Mouse (Mus musculus) T-helper 1 cell (primary cell): Measurements from ENCODE around the gene Slc22a5.
"Not testable (repeated sequence)": the region's sequence is repeated elsewhere in the genome, so short reads cannot be mapped to it uniquely, and the experiment has no call there.

Experiments used
- in situ Hi-C: fragments of 300-600 bp; cut with MboI, MseI; formaldehyde crosslinking; loops from one replicate; pipeline ENCODE4 v1.15.1; 2025; ENCODE audit warnings: high pct_unique_total_duplicates

The Slc22a5 gene

DNA sequence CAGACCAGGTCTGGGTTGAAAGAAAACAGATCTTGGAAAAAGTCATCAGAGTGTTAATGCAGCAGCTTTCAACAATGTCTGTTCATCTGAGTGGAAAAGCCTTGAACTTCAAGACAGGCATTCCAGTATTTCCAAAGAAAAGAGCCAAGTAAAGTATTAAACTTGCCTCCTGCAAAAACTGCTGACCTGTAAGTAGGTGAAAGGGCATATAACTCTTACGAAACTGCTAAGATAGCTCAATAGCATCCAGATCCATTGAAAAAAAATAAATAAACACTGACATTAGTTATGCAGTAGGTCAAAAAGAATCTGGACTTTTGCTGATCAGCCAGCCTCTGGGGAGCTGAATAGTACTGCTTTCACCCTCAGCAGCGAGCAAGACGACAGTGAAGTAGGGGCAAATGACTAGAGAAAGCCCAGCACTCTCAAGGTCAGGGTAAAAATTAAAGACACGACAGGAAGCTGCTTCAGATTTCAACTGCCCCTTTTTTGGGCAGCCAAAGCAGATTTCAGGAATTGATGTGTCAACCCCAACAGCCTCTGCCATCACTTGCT lies 2.3 kb downstream of the Slc22a5 start:
- in situ Hi-C loops: loop anchor here (5.0 kb wide), 1 partner anchor 87 kb away; no protein-coding TSS in a partner anchor

DNA sequence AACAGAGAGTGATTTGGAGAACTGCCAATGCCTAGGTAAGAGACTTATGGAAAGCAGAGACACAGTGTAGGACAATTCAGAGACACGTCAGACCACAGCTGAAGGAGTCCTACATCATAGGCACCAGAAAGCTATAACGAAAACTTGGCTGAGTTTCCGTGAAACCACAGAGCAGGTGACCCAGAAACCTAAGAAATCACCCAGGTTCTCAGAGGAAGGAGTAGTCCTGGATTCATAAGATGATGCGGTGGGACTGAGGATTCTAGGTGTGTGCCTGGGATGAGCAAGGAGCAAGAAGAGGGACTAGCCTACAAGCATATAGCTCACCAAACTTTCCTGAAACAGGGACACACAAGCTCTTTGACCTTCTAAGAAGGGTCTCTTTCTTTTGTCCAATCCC lies 3.2 kb downstream of the Slc22a5 start:
- in situ Hi-C loops: loop anchor here (5.0 kb wide), 1 partner anchor 86 kb away; no protein-coding TSS in a partner anchor

DNA sequence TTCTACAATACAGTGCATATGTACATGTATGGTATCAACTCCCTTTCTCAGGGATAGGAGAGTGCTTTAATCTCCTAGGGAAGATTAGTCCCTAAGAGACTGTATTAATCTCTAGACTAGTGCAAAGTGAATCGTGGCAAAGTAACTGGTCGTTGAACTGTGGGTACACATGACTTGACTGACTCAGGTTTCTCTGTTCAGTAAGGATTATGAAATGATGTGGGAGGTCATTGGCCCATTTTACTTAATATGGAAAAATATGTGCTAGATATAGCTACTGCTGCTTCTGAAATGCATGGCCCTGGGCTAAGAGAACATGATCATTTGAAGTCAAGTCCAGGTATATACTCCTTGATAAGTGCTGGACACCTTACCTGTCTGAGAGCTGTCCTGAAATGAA lies 8.2 kb downstream of the Slc22a5 start:
- in situ Hi-C loops: no loop called here

- in situ Hi-C loops: not testable (repeated sequence)
Measured at GRCm38 (mm10) chr11:53878096-53878495, 13.4 kb downstream of the Slc22a5 start.

- in situ Hi-C loops: no loop called here
Measured at GRCm38 (mm10) chr11:53876488-53876887, 15.0 kb downstream of the Slc22a5 start.

DNA sequence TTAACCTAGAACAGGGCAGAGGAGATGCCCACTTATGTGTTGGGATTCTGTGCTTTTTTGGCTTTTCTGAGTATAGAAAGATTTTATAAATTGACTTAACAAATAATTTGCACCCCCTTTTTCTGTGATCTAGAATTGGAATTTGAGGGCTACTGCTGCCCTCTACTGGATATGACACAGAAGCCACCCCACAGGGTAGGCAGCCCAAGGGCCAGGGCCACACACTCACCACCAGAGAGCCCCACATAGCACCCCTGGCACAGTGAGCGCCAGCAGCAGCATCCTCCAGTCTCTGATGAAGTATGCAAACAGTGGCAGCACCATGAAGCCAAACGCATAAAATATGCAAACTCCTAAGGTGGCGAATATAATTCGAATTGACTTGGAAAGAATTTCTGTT lies 16.8 kb downstream of the Slc22a5 start:
- in situ Hi-C loops: no loop called here

GRCm38 (mm10) chr11:53873909-53874704 lies 17.4 kb downstream of the Slc22a5 start:
- in situ Hi-C loops: not testable (repeated sequence)

DNA sequence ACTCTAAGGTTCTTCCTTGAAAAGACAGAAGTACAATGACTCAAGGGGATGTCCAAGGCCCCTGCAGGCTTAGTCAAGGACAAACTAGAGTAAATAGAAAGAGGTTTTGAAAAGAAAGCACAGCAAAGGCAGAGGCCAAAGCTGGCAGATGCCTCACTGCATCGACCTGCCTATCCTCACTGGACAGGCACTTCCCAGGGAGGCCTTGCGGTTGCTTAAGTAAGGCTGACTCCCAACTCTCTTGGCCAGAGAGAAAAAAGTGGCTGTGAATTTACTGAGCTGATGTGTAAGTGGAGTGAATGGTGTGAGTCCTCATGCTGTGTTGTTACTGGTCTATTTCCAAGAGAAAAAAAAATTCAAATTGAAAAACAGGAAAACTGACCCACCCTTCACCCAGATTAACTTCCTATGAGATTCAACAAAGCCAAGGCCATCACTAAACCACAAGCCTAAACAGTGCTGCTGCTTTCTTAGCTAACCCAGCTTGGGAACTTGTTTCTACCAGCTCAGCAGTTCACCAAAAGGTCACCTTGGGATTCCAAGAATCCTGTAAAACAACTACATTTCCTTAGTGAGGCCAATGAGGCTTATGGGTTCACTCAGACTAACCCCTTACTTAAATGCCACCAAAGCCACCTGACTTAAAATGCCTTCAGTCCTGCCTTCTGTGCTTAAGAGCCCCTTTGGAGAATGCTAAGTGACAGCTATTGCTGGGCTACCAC lies 19.5 kb downstream of the Slc22a5 start:
- in situ Hi-C loops: no loop called here

DNA sequence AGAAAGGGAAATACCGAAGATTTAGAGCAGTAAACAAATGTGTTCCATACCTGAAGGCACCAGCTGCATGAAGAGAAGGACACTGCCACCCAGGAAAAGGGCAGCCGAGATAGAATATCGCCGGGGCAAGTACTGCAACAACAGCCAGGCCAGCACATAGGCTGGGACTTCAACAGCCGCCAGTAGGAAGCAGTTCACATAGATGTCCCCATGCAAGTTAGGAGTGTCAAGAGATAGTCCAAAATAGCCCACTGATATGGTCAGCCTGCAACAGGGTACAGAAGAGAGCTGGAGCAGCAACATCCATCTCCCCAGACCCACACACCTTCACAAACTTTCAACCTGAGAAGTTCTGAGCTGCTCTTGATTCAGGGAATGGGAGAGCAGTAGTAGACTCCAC lies 22.3 kb downstream of the Slc22a5 start:
- in situ Hi-C loops: no loop called here

- in situ Hi-C loops: not testable (repeated sequence)
Measured at GRCm38 (mm10) chr11:53868323-53868722, 23.1 kb downstream of the Slc22a5 start.

DNA sequence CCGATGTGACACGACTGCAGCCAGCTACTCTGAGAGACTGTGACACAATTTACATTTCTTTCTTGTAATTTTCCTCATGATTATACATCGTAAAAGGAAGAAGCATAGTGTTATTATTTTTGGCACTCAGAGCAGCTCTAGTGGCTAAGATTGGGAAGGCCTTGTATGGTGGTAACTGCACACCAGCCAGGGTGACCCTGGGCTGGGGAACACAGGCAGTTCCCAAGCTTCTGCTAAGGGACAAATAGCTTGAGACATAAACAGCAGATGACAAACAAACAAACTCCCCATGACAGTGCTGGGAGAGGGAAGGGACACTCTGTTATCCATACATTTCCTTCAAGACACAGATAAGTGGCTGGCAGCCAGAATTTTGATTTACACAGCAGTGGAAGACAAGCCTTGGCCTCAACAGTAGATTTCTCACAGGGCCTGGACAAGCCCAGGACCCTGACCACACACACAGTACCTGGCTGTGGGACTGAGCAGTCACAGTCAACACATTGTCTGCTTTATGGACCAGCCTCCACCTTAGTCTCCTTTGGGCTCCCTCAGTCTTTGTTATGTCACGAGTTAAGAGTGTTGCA lies 26.6 kb downstream of the Slc22a5 start:
- in situ Hi-C loops: loop anchor here (5.0 kb wide), 1 partner anchor 82 kb away; no protein-coding TSS in a partner anchor

- in situ Hi-C loops: loop anchor here (5.0 kb wide), 1 partner anchor 86 kb away; no protein-coding TSS in a partner anchor
Measured at GRCm38 (mm10) chr11:53860944-53861343, 30.5 kb downstream of the Slc22a5 start.

- in situ Hi-C loops: not testable (repeated sequence)
Measured at GRCm38 (mm10) chr11:53858761-53859580, 32.5 kb downstream of the Slc22a5 start, which contains the start of gene Gm12216. Gene Gm12216, minus strand, starts transcription at chr11:53859256.

GRCm38 (mm10) chr11:53858058-53858760 lies 33.3 kb downstream of the Slc22a5 start:
- in situ Hi-C loops: no loop called here

DNA sequence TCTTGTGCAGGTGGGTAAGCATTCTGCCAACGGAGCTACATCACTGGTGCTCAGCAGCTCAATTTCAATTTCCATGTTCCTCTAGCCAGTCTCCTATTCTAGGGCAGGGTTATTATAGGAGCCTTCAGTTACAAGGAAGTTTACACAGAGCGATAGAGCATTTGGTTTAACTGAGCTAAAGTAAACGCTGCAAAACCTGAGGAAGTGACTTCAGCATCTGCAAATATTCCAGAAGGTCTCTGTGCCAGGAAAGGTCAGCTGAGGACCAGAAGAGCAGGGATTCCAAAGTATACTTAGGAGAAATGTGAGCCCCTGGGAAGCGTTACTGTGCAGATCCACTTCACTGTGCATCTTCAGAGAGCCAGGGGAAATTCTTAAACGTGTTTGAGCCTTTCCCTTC lies 37.8 kb downstream of the Slc22a5 start:
- in situ Hi-C loops: no loop called here

DNA sequence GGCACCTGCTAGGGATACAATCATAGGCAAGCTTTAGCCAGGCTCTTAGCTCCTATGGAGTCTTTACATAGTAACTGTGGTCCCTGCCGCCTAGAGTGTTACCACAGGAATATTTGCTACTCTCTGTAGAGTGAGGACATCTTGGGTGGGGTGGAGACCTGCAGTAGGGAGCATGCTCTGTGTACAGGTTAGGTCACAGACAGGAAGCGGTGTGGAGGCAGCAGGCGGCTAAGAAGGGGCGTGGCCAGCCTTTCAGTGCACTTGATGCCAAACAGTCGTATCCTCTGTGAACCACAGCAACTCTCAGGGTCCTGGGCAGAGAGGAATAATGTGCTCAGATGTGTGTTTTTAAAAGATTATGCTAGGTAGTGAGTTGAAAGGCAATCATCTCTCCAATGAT lies 39.7 kb downstream of the Slc22a5 start:
- in situ Hi-C loops: no loop called here

DNA sequence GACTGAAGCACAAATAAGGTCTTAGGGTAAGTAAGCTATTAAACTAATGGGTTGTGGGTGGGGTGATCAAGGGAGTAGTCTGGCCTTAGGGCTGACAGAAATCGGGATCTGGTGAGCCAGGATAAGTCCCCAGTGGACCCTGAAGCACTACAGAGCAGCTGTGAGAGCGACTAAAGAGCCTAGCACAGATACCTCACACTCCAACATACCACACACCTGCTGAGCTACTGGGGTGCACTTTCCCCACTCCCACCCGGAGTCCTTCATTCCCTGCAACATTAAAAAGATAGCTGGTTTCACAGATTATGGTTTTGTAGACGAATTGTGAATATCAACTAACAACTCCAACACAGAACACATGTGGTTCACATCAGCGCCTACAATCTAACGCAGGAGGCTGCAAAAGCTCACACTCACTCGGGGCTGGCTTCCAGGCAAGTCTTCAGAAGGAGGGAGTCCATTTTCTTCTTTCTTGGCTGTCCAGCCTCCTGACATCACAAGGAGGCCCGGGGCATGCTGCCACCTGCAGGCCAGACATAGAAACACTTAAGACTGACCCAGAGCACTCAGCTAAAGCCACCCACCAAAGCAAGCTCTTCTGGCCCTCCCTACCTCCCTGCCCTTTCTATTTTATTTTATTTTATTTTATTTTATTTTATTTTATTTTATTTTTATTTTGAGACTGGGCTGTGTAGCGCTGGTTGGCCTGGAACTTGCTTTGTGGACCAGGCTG lies 41.7 kb downstream of the Slc22a5 start:
- in situ Hi-C loops: loop anchor here (10.0 kb wide), 1 partner anchor 1835 kb away; no protein-coding TSS in a partner anchor

DNA sequence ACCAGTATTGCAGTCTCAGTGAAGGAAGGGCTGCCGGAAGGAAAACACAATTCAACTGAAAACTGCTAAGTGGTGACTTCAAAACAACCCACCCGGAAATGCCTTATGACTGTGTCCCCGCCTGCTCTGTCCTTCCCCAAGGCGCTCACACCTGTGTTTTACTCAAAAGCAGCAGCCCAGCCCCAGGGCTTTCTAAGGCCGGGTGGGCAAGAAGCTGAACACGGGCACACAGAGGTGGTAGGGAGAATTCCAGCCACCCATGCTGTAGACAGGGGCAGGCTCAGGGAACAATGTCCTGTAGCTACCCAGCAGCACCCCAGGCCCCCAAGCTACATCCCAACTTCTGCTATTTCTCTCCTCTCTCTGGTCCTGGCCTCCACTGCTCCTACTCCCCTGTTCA lies 45.8 kb downstream of the Slc22a5 start:
- in situ Hi-C loops: loop anchor here (10.0 kb wide), 1 partner anchor 1831 kb away; no protein-coding TSS in a partner anchor

DNA sequence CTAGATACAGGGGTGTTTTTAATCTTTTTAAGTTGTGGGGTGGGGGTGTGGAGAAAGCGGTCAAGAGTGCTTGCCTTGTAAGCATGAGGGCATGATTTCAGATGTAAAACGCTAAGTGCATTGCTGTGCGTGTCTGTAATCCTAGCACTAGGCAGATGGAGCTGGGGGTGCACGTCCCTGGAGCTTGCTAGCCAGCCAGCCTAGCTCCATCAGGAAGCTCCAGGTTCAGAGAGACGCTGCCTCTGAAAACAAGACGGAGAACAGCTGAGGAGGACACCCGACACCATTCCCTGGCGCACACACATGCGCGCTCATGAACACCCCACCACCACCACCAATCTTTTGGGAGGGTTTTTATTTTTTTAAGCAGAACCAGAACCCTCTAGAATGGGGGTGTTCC lies 48.4 kb downstream of the Slc22a5 start:
- in situ Hi-C loops: loop anchor here (5.0 to 10.0 kb wide), 3 partner anchors 81 to 1828 kb away; no protein-coding TSS in a partner anchor
